Mouse (Mus musculus): ENCODE measurements around the gene Fggy. TPM values are rescaled to one million over a fixed set of nuclear protein-coding genes. Genes with fewer than 3 reads are reported as not detected.

The Fggy gene
- total and polyA plus RNA-seq, 3 experiments: not detected

- Histone ChIP-seq H3K4me3 (ENCODE audit: control insufficient read depth in 1 of 2, insufficient read depth in 1 of 2, low read depth in 2 of 2, low read length in 2 of 2) (no peak overlapping the region), H3K36me3 (ENCODE audit: control insufficient read depth in 1 of 2, insufficient read depth in 2 of 2, low read length in 2 of 2) (no peaks in the 10 kb centered on the region), H3K4me1 (ENCODE audit: control insufficient read depth in 1 of 2, insufficient read depth in 2 of 2, low read length in 2 of 2) (no peaks in the 10 kb centered on the region), H3K9me3 (replicated peaks; ENCODE audit: insufficient read depth, low read length) (no peaks in the 10 kb centered on the region), H3K9ac (ENCODE audit: control insufficient read depth, low read depth, low read length, poor library complexity, severe bottlenecking) (no peak overlapping the region), H3K79me2 (ENCODE audit: control insufficient read depth, insufficient read depth, low read length, poor library complexity) (no peaks in the 10 kb centered on the region), H3K27ac (ENCODE audit: control insufficient read depth, low read depth, low read length) (no peak overlapping the region), H3K27me3 (ENCODE audit: control insufficient read depth in 1 of 2, insufficient read depth in 2 of 2, low read length in 2 of 2) (no peaks in the 10 kb centered on the region)
- TF ChIP-seq MAZ (IDR thresholded peaks at IDR 0.05; ENCODE audit: low read depth, low read length): no peak
- no peak for TF ChIP-seq EP300 (IDR thresholded peaks at IDR 0.05; ENCODE audit: low read depth in 1 of 2, low read length in 2 of 2)
- TF ChIP-seq MAFK (IDR thresholded peaks at IDR 0.05; ENCODE audit: borderline replicate concordance, low read depth, low read length): no peak
- no peak for TF ChIP-seq GATA1 (IDR thresholded peaks at IDR 0.05; ENCODE audit: low read depth, low read length)
- TF ChIP-seq UBTF (IDR thresholded peaks at IDR 0.05; ENCODE audit: borderline replicate concordance, insufficient read depth, low read depth, low read length): no peak
- no peak for TF ChIP-seq TBP (IDR thresholded peaks at IDR 0.05; ENCODE audit: low read depth, low read length)
- TF ChIP-seq ZKSCAN1 (IDR thresholded peaks at IDR 0.05; ENCODE audit: low read depth, low read length): no peak
- DNase-seq (ENCODE audit: low read depth, low spot score): no peak
Observed at GRCm38 (mm10) chr4:95738179-95738578, 180.9 kb downstream of the Fggy start.

GRCm38 (mm10) chr4:95738725-95739124 lies 181.4 kb downstream of the Fggy start:
- Histone ChIP-seq H3K27me3 (ENCODE audit: control insufficient read depth in 1 of 2, insufficient read depth in 2 of 2, low read length in 2 of 2) (no peaks in the 10 kb centered on the region), H3K9me3 (replicated peaks; ENCODE audit: insufficient read depth, low read length) (no peaks in the 10 kb centered on the region), H3K4me3 (ENCODE audit: control insufficient read depth in 1 of 2, insufficient read depth in 1 of 2, low read depth in 2 of 2, low read length in 2 of 2) (no peak overlapping the region), H3K9ac (ENCODE audit: control insufficient read depth, low read depth, low read length, poor library complexity, severe bottlenecking) (no peak overlapping the region), H3K4me1 (ENCODE audit: control insufficient read depth in 1 of 2, insufficient read depth in 2 of 2, low read length in 2 of 2) (no peaks in the 10 kb centered on the region), H3K79me2 (ENCODE audit: control insufficient read depth, insufficient read depth, low read length, poor library complexity) (no peaks in the 10 kb centered on the region), H3K36me3 (ENCODE audit: control insufficient read depth in 1 of 2, insufficient read depth in 2 of 2, low read length in 2 of 2) (no peaks in the 10 kb centered on the region), H3K27ac (ENCODE audit: control insufficient read depth, low read depth, low read length) (no peak overlapping the region)
- DNase-seq (ENCODE audit: low read depth, low spot score): no peak
- TF ChIP-seq MAZ (IDR thresholded peaks at IDR 0.05; ENCODE audit: low read depth, low read length) (no peak), TBP (IDR thresholded peaks at IDR 0.05; ENCODE audit: low read depth, low read length) (no peak), RAD21 (IDR thresholded peaks at IDR 0.05; ENCODE audit: low read depth, low read length) (no peak), ELF1 (IDR thresholded peaks at IDR 0.05; ENCODE audit: low read depth, low read length) (no peak), ZC3H11A (IDR thresholded peaks at IDR 0.05; ENCODE audit: low read depth, low read length) (no peak), POLR2AphosphoS5 (IDR thresholded peaks at IDR 0.05; ENCODE audit: borderline replicate concordance, low read depth, low read length) (no peak), CHD1 (IDR thresholded peaks at IDR 0.05; ENCODE audit: low read depth, low read length) (no peak), E2F4 (IDR thresholded peaks at IDR 0.05; ENCODE audit: borderline replicate concordance, low read depth, low read length) (no peak), SMC3 (IDR thresholded peaks at IDR 0.05; ENCODE audit: low read depth, low read length) (no peak), ZMIZ1 (IDR thresholded peaks at IDR 0.05; ENCODE audit: low read depth, low read length) (no peak), POLR2AphosphoS2 (IDR thresholded peaks at IDR 0.05; ENCODE audit: low read length) (no peak)
